Mouse (Mus musculus) ES-Bruce4 (cell line): Measurements from ENCODE around the gene Eef1a1.

Experiments
- CTCF ChIP-seq: IDR thresholded peaks from one replicate; pipeline ENCODE4 v1.8.1; 2011; ENCODE audit warnings: low read depth, low read length
- EP300 ChIP-seq: IDR thresholded peaks from 2 replicates; pipeline ENCODE4 v1.6.1; 2011; ENCODE audit warnings: low read depth, low read length; ENCODE audit not compliant: insufficient read depth

- TF ChIP-seq CTCF (no peak), EP300 (no peak)
Observed at GRCm38 (mm10) chr9:78457026-78457425, 31.9 kb downstream of the Eef1a1 start.
